Mouse (Mus musculus) CH12.LX (cell line): ENCODE measurements around the gene Muc16. TPM values are rescaled to one million over a fixed set of nuclear protein-coding genes. Genes with fewer than 3 reads are reported as not detected.

ENCODE experiments used
- DNase-seq: peaks from one replicate; pipeline ENCODE4 v3.0.0-alpha.2; 2013; ENCODE audit errors: extremely low read depth
- H3K27ac ChIP-seq: 2 replicates; pipeline ENCODE4 v1.5.1; 2012; ENCODE audit warnings: low read depth, mild to moderate bottlenecking, control low read depth, moderate library complexity; ENCODE audit not compliant: insufficient read depth
- H3K27me3 ChIP-seq: replicated peaks from 2 replicates; pipeline ENCODE3; 2012; ENCODE audit warnings: inconsistent platforms
- H3K36me3 ChIP-seq, 2 experiments: replicated peaks in 1 of 2; 2 replicates each; pipeline versions ENCODE3 to v1.6.1; 2012; ENCODE audit warnings: inconsistent platforms in 1 of 2, low read length in 1 of 2, mild to moderate bottlenecking in 1 of 2, mixed read lengths in 1 of 2, moderate library complexity in 1 of 2; ENCODE audit not compliant: control insufficient read depth in 1 of 2, insufficient read depth in 1 of 2
- H3K4me1 ChIP-seq, 2 experiments: 2 replicates each; pipeline ENCODE4 v1.6.1; 2012; ENCODE audit warnings: inconsistent platforms in 1 of 2, moderate library complexity in 1 of 2; ENCODE audit not compliant: insufficient read depth in 2 of 2, control insufficient read depth in 1 of 2
- H3K4me2 ChIP-seq: 2 replicates; pipeline ENCODE4 v1.6.1; 2012; ENCODE audit warnings: low read depth, mild to moderate bottlenecking, control low read depth; ENCODE audit not compliant: poor library complexity, insufficient read depth, severe bottlenecking
- H3K4me3 ChIP-seq, 3 experiments: fragments of 150-350 bp in 1 of 3; sonication (generic) in 1 of 3; replicated peaks in 1 of 3; 2 replicates each; pipeline versions ENCODE3 to v1.5.1; 2011 to 2012; ENCODE audit warnings: low read depth in 2 of 3, low read length in 2 of 3, mild to moderate bottlenecking in 2 of 3, moderate library complexity in 2 of 3, control low read depth in 1 of 3, improper control_type of control experiment in 1 of 3, inconsistent platforms in 1 of 3, mixed read lengths in 1 of 3; ENCODE audit not compliant: poor library complexity in 1 of 3
- H3K79me2 ChIP-seq: replicated peaks from 2 replicates; pipeline ENCODE4 v1.6.1; 2012; ENCODE audit warnings: mild to moderate bottlenecking, moderate library complexity; ENCODE audit not compliant: control insufficient read depth, poor library complexity, insufficient read depth, severe bottlenecking; ENCODE audit errors: extremely low read depth
- H3K9ac ChIP-seq: 2 replicates; pipeline ENCODE4 v1.6.1; 2012; ENCODE audit warnings: low read depth, mild to moderate bottlenecking, control low read depth, moderate library complexity; ENCODE audit not compliant: insufficient read depth
- H3K9me3 ChIP-seq: replicated peaks from 2 replicates; pipeline ENCODE3; 2012; ENCODE audit warnings: low read length, inconsistent platforms, mixed read lengths
- E2F4 ChIP-seq: IDR thresholded peaks from 2 replicates; pipeline ENCODE4 v1.6.1; 2011; ENCODE audit warnings: low read depth, low read length, improper control_type of control experiment; ENCODE audit not compliant: insufficient replicate concordance
- ELF1 ChIP-seq: IDR thresholded peaks from 2 replicates; pipeline ENCODE4 v1.6.1; 2014; ENCODE audit warnings: low read depth, mild to moderate bottlenecking, inconsistent platforms, low read length, improper control_type of control experiment
- ETS1 ChIP-seq: conservative IDR thresholded peaks from 2 replicates; pipeline ENCODE4 v1.6.1; 2012; ENCODE audit warnings: low read depth, mild to moderate bottlenecking, inconsistent platforms, low read length, improper control_type of control experiment, moderate library complexity
- GABPA ChIP-seq: IDR thresholded peaks from 2 replicates; pipeline ENCODE4 v1.6.1; 2012; ENCODE audit warnings: low read depth, low read length, improper control_type of control experiment, inconsistent platforms; ENCODE audit not compliant: insufficient replicate concordance
- JUN ChIP-seq: IDR thresholded peaks from 2 replicates; pipeline ENCODE4 v1.6.1; 2011; ENCODE audit warnings: low read depth, mild to moderate bottlenecking, low read length, improper control_type of control experiment, moderate library complexity; ENCODE audit not compliant: insufficient read depth
- JUND ChIP-seq: conservative IDR thresholded peaks from 2 replicates; pipeline ENCODE4 v1.6.1; 2011; ENCODE audit warnings: low read depth, low read length, improper control_type of control experiment
- MAFK ChIP-seq: IDR thresholded peaks from 2 replicates; pipeline ENCODE4 v1.6.1; 2011; ENCODE audit warnings: low read length, improper control_type of control experiment; ENCODE audit not compliant: insufficient replicate concordance
- MAX ChIP-seq: IDR thresholded peaks from 2 replicates; pipeline ENCODE4 v1.6.1; 2011; ENCODE audit warnings: low read length, improper control_type of control experiment
- MAZ ChIP-seq: IDR thresholded peaks from 2 replicates; pipeline ENCODE4 v1.6.1; 2012; ENCODE audit warnings: low read depth, mild to moderate bottlenecking, inconsistent platforms, low read length, improper control_type of control experiment, moderate library complexity
- MEF2A ChIP-seq: IDR thresholded peaks from 2 replicates; pipeline ENCODE4 v1.6.1; 2014; ENCODE audit warnings: low read depth, mild to moderate bottlenecking, inconsistent platforms, low read length, improper control_type of control experiment, borderline replicate concordance
- MYC ChIP-seq: IDR thresholded peaks from 2 replicates; pipeline ENCODE4 v1.6.1; 2011; ENCODE audit warnings: low read depth, mild to moderate bottlenecking, improper control_type of control experiment, low read length
- NELFE ChIP-seq: IDR thresholded peaks from 2 replicates; pipeline ENCODE4 v1.6.1; 2011; ENCODE audit warnings: low read depth, low read length, improper control_type of control experiment
- RAD21 ChIP-seq: IDR thresholded peaks from 2 replicates; pipeline ENCODE4 v1.6.1; 2011; ENCODE audit warnings: low read depth, mild to moderate bottlenecking, low read length, improper control_type of control experiment, moderate library complexity
- RCOR1 ChIP-seq: conservative IDR thresholded peaks from 2 replicates; pipeline ENCODE4 v1.6.1; 2012; ENCODE audit warnings: low read depth, mild to moderate bottlenecking, inconsistent platforms, low read length, improper control_type of control experiment
- TBP ChIP-seq: conservative IDR thresholded peaks from 2 replicates; pipeline ENCODE4 v1.6.1; 2011; ENCODE audit warnings: low read depth, low read length, improper control_type of control experiment
- TCF12 ChIP-seq: IDR thresholded peaks from 2 replicates; pipeline ENCODE4 v1.6.1; 2014; ENCODE audit warnings: low read depth, mild to moderate bottlenecking, inconsistent platforms, low read length, improper control_type of control experiment
- UBTF ChIP-seq: IDR thresholded peaks from 2 replicates; pipeline ENCODE4 v1.6.1; 2012; ENCODE audit warnings: low read depth, mild to moderate bottlenecking, inconsistent platforms, low read length, improper control_type of control experiment, moderate library complexity
- USF1 ChIP-seq: IDR thresholded peaks from 2 replicates; pipeline ENCODE4 v1.6.1; 2014; ENCODE audit warnings: low read depth, mild to moderate bottlenecking, inconsistent platforms, low read length, improper control_type of control experiment
- USF2 ChIP-seq: conservative IDR thresholded peaks from 2 replicates; pipeline ENCODE4 v1.6.1; 2011; ENCODE audit warnings: low read depth, low read length, improper control_type of control experiment
- ZMIZ1 ChIP-seq: IDR thresholded peaks from 2 replicates; pipeline ENCODE4 v1.6.1; 2012; ENCODE audit warnings: low read depth, mild to moderate bottlenecking, inconsistent platforms, low read length, improper control_type of control experiment
- ZNF384 ChIP-seq: IDR thresholded peaks from 2 replicates; pipeline ENCODE4 v1.6.1; 2012; ENCODE audit warnings: low read depth, low read length, improper control_type of control experiment, inconsistent platforms
- dilution Hi-C: fragments of 300-500 bp; cut with MboI; formaldehyde crosslinking; loops from 2 replicates; pipeline ENCODE4 v1.14.3; 2020; ENCODE audit warnings: low sequenced_read_pairs; ENCODE audit not compliant: extremely low pct_unique_long_range_greater_than_20kb, extremely low pct_ligation_motif_present
- in situ Hi-C: fragments of 300-500 bp; cut with MboI; formaldehyde crosslinking; loops from 3 replicates; pipeline ENCODE4 v1.14.3; 2019; ENCODE audit warnings: low sequenced_read_pairs, low pct_ligation_motif_present, low pct_unique_long_range_greater_than_20kb, mixed read lengths
- polyA plus RNA-seq: library from polyadenylated mRNA; unstranded; fragments of >175 nt; gene quantifications from 2 replicates; pipeline ENCODE4 v1.2.1, GENCODE M21; 2012; ENCODE audit warnings: low read depth; ENCODE audit not compliant: insufficient read length
- total RNA-seq, 2 experiments: library from RNA; depleted of rRNA; stranded (reverse); fragments of 300-350 nt in 1 of 2; fragments of >200 nt in 1 of 2; gene quantifications; 2 replicates each; pipeline ENCODE4 v1.2.3; 2012 to 2014

The Muc16 gene
- total and polyA plus RNA-seq, 3 experiments = not detected

- TF ChIP-seq TCF12 = no peak
Observed at GRCm38 (mm10) chr9:18508098-18508497, 166.2 kb downstream of the Muc16 start (continued).

GRCm38 (mm10) chr9:18478168-18478567 lies 196.2 kb downstream of the Muc16 start, which contains the start of the genes Zfp558 and Mbd3l1:
Gene Zfp558, minus strand, starts transcription at chr9:18478268.
Gene Mbd3l1, plus strand, starts transcription at chr9:18478359.
- no peaks in the 10 kb centered on the region for H3K4me1 ChIP-seq
- no peak within 1 kb of the TSS for H3K9ac ChIP-seq
- dilution Hi-C loops = no loop called here
- no peak within 1 kb of the TSS for H3K4me3 ChIP-seq
- H3K36me3 ChIP-seq = no peaks in the 10 kb centered on the region
- DNase-seq = no peak
- no peaks in the 10 kb centered on the region for H3K79me2 ChIP-seq
- no peak within 1 kb of the TSS for H3K4me2 ChIP-seq
- in situ Hi-C loops = no loop called here
- no peak within 1 kb of the TSS for H3K27ac ChIP-seq
- TF ChIP-seq JUN = no peak
- TF ChIP-seq NELFE = no peak
- no peak for TF ChIP-seq ETS1
- no peak for TF ChIP-seq TCF12
- TF ChIP-seq MYC = no peak
- no peak for TF ChIP-seq MAZ
- no peak for TF ChIP-seq RAD21
- H3K9me3 ChIP-seq = no peaks in the 10 kb centered on the region
- no peaks in the 10 kb centered on the region for H3K27me3 ChIP-seq

- Histone ChIP-seq H3K4me1 (no peaks in the 10 kb centered on the region), H3K4me3 (no peak overlapping the region), H3K4me2 (no peak overlapping the region), H3K79me2 (no peaks in the 10 kb centered on the region), H3K27ac (no peak overlapping the region), H3K36me3 (no peaks in the 10 kb centered on the region), H3K27me3 (no peaks in the 10 kb centered on the region), H3K9ac (no peak overlapping the region), H3K9me3 (no peaks in the 10 kb centered on the region)
- dilution Hi-C loops = no loop called here
- TF ChIP-seq MEF2A = no peak
- no peak for TF ChIP-seq MAZ
- TF ChIP-seq USF2 = no peak
- TF ChIP-seq MAFK = no peak
- TF ChIP-seq JUND = no peak
- TF ChIP-seq JUN = no peak
- TF ChIP-seq NELFE = no peak
- TF ChIP-seq RAD21 = no peak
- no peak for TF ChIP-seq TBP
- TF ChIP-seq USF1 = no peak
- no peak for TF ChIP-seq UBTF
- TF ChIP-seq GABPA = no peak
- TF ChIP-seq MAX = no peak
- no peak for TF ChIP-seq RCOR1
- TF ChIP-seq ELF1 = no peak
- no peak for TF ChIP-seq E2F4
- TF ChIP-seq ETS1 = no peak
- no peak for TF ChIP-seq ZMIZ1
- no peak for TF ChIP-seq MYC
- TF ChIP-seq ZNF384 = no peak
- no peak for DNase-seq
- in situ Hi-C loops = no loop called here
Observed at GRCm38 (mm10) chr9:18473324-18474128, 200.8 kb downstream of the Muc16 start.
